Mouse (Mus musculus) heart, postnatal 0 days (tissue): ENCODE measurements around the gene Fam83f.

Experiments
- CTCF ChIP-seq: IDR thresholded peaks from 2 replicates; pipeline ENCODE4 v1.5.1; 2016; ENCODE audit warnings: antibody characterized with exemption, control low read depth, low read depth
- EP300 ChIP-seq: IDR thresholded peaks from 2 replicates; pipeline ENCODE4 v1.6.1; 2016; ENCODE audit warnings: antibody characterized with exemption, low read depth

DNA sequence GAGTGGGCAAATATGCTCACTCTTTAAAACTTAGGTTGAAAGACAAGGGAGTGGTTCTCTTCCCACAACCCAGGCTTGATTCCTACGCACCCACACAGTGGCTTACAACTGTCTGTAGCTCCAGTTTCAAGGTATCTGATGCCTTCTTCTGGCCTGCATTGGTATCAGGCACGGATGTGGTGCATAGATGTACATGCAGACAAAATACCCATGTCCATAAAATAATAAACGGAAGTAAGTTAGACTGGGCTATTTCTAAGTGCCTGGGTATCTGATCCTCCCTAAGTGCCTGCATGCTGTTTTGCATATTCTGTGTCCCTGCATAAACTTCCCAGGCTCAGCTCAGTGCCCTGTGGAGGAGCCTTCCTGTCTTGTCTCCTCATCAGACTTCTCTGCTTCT is 59.9 kb downstream of the Fam83f start:
- TF ChIP-seq CTCF (no peak), EP300 (no peak)
